Mouse (Mus musculus): ENCODE data around the gene Smarcd3. TPM values are rescaled to one million over a fixed set of nuclear protein-coding genes. Genes with fewer than 3 reads are reported as not detected.
A peak's percentile ranks its signal among the peaks of the same experiment; 100 is the strongest.

The Smarcd3 gene
- polyA plus RNA-seq, 1 experiment = 9.0 TPM

- H3K27me3 ChIP-seq (ENCODE audit: control insufficient read depth, insufficient read depth, low read length) = no peaks in the 10 kb centered on the region
- 29% methylated on average over 25 of the region's 25 CpGs for WGBS
Measured at GRCm38 (mm10) chr5:24651768-24652752, 27.8 kb upstream of the Smarcd3 start.

GRCm38 (mm10) chr5:24651356-24651755 is 27.1 kb upstream of the Smarcd3 start:
- no peak for TF ChIP-seq CTCF (IDR thresholded peaks at IDR 0.05; ENCODE audit: extremely low read depth, insufficient read length, insufficient replicate concordance, low read depth, low read length)
- no peak for TF ChIP-seq POLR2A (IDR thresholded peaks at IDR 0.05; ENCODE audit: low read depth, low read length)

More at GRCm38 (mm10) chr5:24651768-24652752, 27.8 kb upstream of the Smarcd3 start:
- Histone ChIP-seq H3K4me3 (ENCODE audit: low read depth, low read length) (no peak overlapping the region), H3K4me1 (ENCODE audit: control insufficient read depth, insufficient read depth, insufficient read length, low read length) (peaks cover 9% of the 10 kb centered on the region), H3K27ac (ENCODE audit: insufficient read depth, low read depth, low read length) (no peak overlapping the region), H3K36me3 (ENCODE audit: control insufficient read depth, insufficient read depth, low read length) (no peaks in the 10 kb centered on the region)
- TF ChIP-seq CTCF (IDR thresholded peaks at IDR 0.05; ENCODE audit: extremely low read depth, insufficient read length, insufficient replicate concordance, low read depth, low read length) = peak; percentile 97
- no peak for TF ChIP-seq POLR2A (IDR thresholded peaks at IDR 0.05; ENCODE audit: low read depth, low read length)

GRCm38 (mm10) chr5:24649701-24650100 is 25.5 kb upstream of the Smarcd3 start:
- Histone ChIP-seq H3K4me1 (ENCODE audit: control insufficient read depth, insufficient read depth, insufficient read length, low read length) (peaks cover 7% of the 10 kb centered on the region), H3K27ac (ENCODE audit: insufficient read depth, low read depth, low read length) (no peak overlapping the region), H3K27me3 (ENCODE audit: control insufficient read depth, insufficient read depth, low read length) (no peaks in the 10 kb centered on the region), H3K4me3 (ENCODE audit: low read depth, low read length) (no peak overlapping the region), H3K36me3 (ENCODE audit: control insufficient read depth, insufficient read depth, low read length) (no peaks in the 10 kb centered on the region)
- WGBS = 68% methylated on average over 7 of the region's 7 CpGs
- TF ChIP-seq POLR2A (IDR thresholded peaks at IDR 0.05; ENCODE audit: low read depth, low read length) = no peak
- TF ChIP-seq CTCF (IDR thresholded peaks at IDR 0.05; ENCODE audit: extremely low read depth, insufficient read length, insufficient replicate concordance, low read depth, low read length) = no peak

More at GRCm38 (mm10) chr5:24651356-24651755, 27.1 kb upstream of the Smarcd3 start:
- Histone ChIP-seq H3K36me3 (ENCODE audit: control insufficient read depth, insufficient read depth, low read length) (no peaks in the 10 kb centered on the region), H3K27me3 (ENCODE audit: control insufficient read depth, insufficient read depth, low read length) (no peaks in the 10 kb centered on the region), H3K4me3 (ENCODE audit: low read depth, low read length) (no peak overlapping the region), H3K4me1 (ENCODE audit: control insufficient read depth, insufficient read depth, insufficient read length, low read length) (peaks cover 9% of the 10 kb centered on the region), H3K27ac (ENCODE audit: insufficient read depth, low read depth, low read length) (no peak overlapping the region)
- WGBS = 78% methylated on average over 6 of the region's 6 CpGs

GRCm38 (mm10) chr5:24649231-24649630 is 25.0 kb upstream of the Smarcd3 start:
- H3K27ac ChIP-seq (ENCODE audit: insufficient read depth, low read depth, low read length) = no peak overlapping the region
- no peak overlapping the region for H3K4me3 ChIP-seq (ENCODE audit: low read depth, low read length)
- TF ChIP-seq POLR2A (IDR thresholded peaks at IDR 0.05; ENCODE audit: low read depth, low read length) = no peak
- TF ChIP-seq CTCF (IDR thresholded peaks at IDR 0.05; ENCODE audit: extremely low read depth, insufficient read length, insufficient replicate concordance, low read depth, low read length) = no peak
- no peaks in the 10 kb centered on the region for H3K36me3 ChIP-seq (ENCODE audit: control insufficient read depth, insufficient read depth, low read length)
- peaks cover 7% of the 10 kb centered on the region for H3K4me1 ChIP-seq (ENCODE audit: control insufficient read depth, insufficient read depth, insufficient read length, low read length)
- H3K27me3 ChIP-seq (ENCODE audit: control insufficient read depth, insufficient read depth, low read length) = no peaks in the 10 kb centered on the region
- 50% methylated on average over 4 of the region's 4 CpGs for WGBS

- WGBS = 72% methylated on average over 1 of the region's 1 CpGs
- Histone ChIP-seq H3K36me3 (ENCODE audit: control insufficient read depth, insufficient read depth, low read length) (no peaks in the 10 kb centered on the region), H3K4me3 (ENCODE audit: low read depth, low read length) (no peak overlapping the region), H3K27ac (ENCODE audit: insufficient read depth, low read depth, low read length) (no peak overlapping the region), H3K27me3 (ENCODE audit: control insufficient read depth, insufficient read depth, low read length) (no peaks in the 10 kb centered on the region), H3K4me1 (ENCODE audit: control insufficient read depth, insufficient read depth, insufficient read length, low read length) (no peaks in the 10 kb centered on the region)
- TF ChIP-seq POLR2A (IDR thresholded peaks at IDR 0.05; ENCODE audit: low read depth, low read length) = no peak
- no peak for TF ChIP-seq CTCF (IDR thresholded peaks at IDR 0.05; ENCODE audit: extremely low read depth, insufficient read length, insufficient replicate concordance, low read depth, low read length)
Measured at GRCm38 (mm10) chr5:24645454-24645853, 21.2 kb upstream of the Smarcd3 start.

GRCm38 (mm10) chr5:24639081-24639480 is 14.9 kb upstream of the Smarcd3 start:
- H3K27ac ChIP-seq (ENCODE audit: insufficient read depth, low read depth, low read length) = no peak overlapping the region
- TF ChIP-seq CTCF (IDR thresholded peaks at IDR 0.05; ENCODE audit: extremely low read depth, insufficient read length, insufficient replicate concordance, low read depth, low read length) = no peak
- TF ChIP-seq POLR2A (IDR thresholded peaks at IDR 0.05; ENCODE audit: low read depth, low read length) = no peak
- 0 out of 2 replicates have a peak, but pooled peaks cover 2% of the 10 kb centered on the region for H3K4me1 ChIP-seq (ENCODE audit: control insufficient read depth, insufficient read depth, insufficient read length, low read length)
- H3K27me3 ChIP-seq (ENCODE audit: control insufficient read depth, insufficient read depth, low read length) = no peaks in the 10 kb centered on the region; the same call in 1 of the 2 replicates
- no peaks in the 10 kb centered on the region for H3K36me3 ChIP-seq (ENCODE audit: control insufficient read depth, insufficient read depth, low read length)
- H3K4me3 ChIP-seq (ENCODE audit: low read depth, low read length) = no peak overlapping the region
- 57% methylated on average over 6 of the region's 6 CpGs for WGBS

- H3K36me3 ChIP-seq (ENCODE audit: control insufficient read depth, insufficient read depth, low read length) = no peaks in the 10 kb centered on the region
- H3K4me3 ChIP-seq (ENCODE audit: low read depth, low read length) = no peak overlapping the region
- no peaks in the 10 kb centered on the region; the same call in 1 of the 2 replicates for H3K27me3 ChIP-seq (ENCODE audit: control insufficient read depth, insufficient read depth, low read length)
- 0 out of 2 replicates have a peak, but pooled peaks cover 2% of the 10 kb centered on the region for H3K4me1 ChIP-seq (ENCODE audit: control insufficient read depth, insufficient read depth, insufficient read length, low read length)
- TF ChIP-seq CTCF (IDR thresholded peaks at IDR 0.05; ENCODE audit: extremely low read depth, insufficient read length, insufficient replicate concordance, low read depth, low read length) (no peak), POLR2A (IDR thresholded peaks at IDR 0.05; ENCODE audit: low read depth, low read length) (no peak)
- WGBS = 36% methylated on average over 6 of the region's 6 CpGs
- H3K27ac ChIP-seq (ENCODE audit: insufficient read depth, low read depth, low read length) = no peak overlapping the region
Measured at GRCm38 (mm10) chr5:24638131-24638530, 13.9 kb upstream of the Smarcd3 start.
